Mouse (Mus musculus) G1E (cell line): ENCODE data around the gene Iqschfp. TPM values are rescaled to one million over a fixed set of nuclear protein-coding genes. Genes with fewer than 3 reads are reported as not detected.

Experiments
- ATAC-seq: 2 replicates; pipeline ENCODE4 v1.8.0; 2016; ENCODE audit warnings: mild to moderate bottlenecking; ENCODE audit not compliant: insufficient number of reproducible peaks, poor library complexity, low FRiP score, severe bottlenecking; ENCODE audit errors: extremely low read depth
- DNase-seq: peaks from one replicate; pipeline ENCODE4 v3.0.0; 2012; ENCODE audit warnings: low spot score
- H3K27me3 ChIP-seq: 2 replicates; pipeline ENCODE4 v1.6.1; 2012; ENCODE audit warnings: mild to moderate bottlenecking, low read length, inconsistent platforms; ENCODE audit not compliant: insufficient read depth
- H3K36me3 ChIP-seq: replicated peaks from 2 replicates; pipeline ENCODE3; 2012; ENCODE audit warnings: mild to moderate bottlenecking, inconsistent platforms
- H3K4me1 ChIP-seq: 2 replicates; pipeline ENCODE4 v1.6.1; 2012; ENCODE audit warnings: low read depth, low read length, inconsistent platforms, mixed read lengths; ENCODE audit not compliant: insufficient read depth
- H3K4me3 ChIP-seq: 2 replicates; pipeline ENCODE4 v1.5.1; 2012; ENCODE audit warnings: low read depth, mild to moderate bottlenecking, inconsistent platforms, low read length, moderate library complexity, mixed read lengths
- H3K9me3 ChIP-seq: replicated peaks from 2 replicates; pipeline ENCODE4 v1.6.1; 2012; ENCODE audit warnings: inconsistent platforms
- CTCF ChIP-seq: IDR thresholded peaks from 2 replicates; pipeline ENCODE4 v1.5.1; 2012; ENCODE audit warnings: low read depth, low read length, inconsistent platforms, mixed read lengths
- GATA1 ChIP-seq: IDR thresholded peaks from 2 replicates; pipeline ENCODE4 v1.6.1; 2012; ENCODE audit warnings: borderline replicate concordance, low read length, inconsistent platforms, mixed read lengths
- GATA2 ChIP-seq: IDR thresholded peaks from 2 replicates; pipeline ENCODE4 v1.6.1; 2012; ENCODE audit warnings: low read depth, low read length, inconsistent platforms, borderline replicate concordance
- POLR2AphosphoS5 ChIP-seq: IDR thresholded peaks from 2 replicates; pipeline ENCODE4 v1.6.1; 2012; ENCODE audit warnings: low read depth, low read length, inconsistent platforms; ENCODE audit not compliant: insufficient replicate concordance
- TAL1 ChIP-seq: conservative IDR thresholded peaks from 2 replicates; pipeline ENCODE4 v1.6.1; 2012; ENCODE audit warnings: low read depth, low read length, inconsistent platforms, mixed read lengths
- polyA plus RNA-seq: library from polyadenylated mRNA; stranded (reverse); fragments of >175 nt; gene quantifications from 2 replicates; pipeline ENCODE4 v1.2.3, GENCODE M21; 2012
- total RNA-seq, 2 experiments: library from RNA; stranded (forward) in 1 of 2; stranded (reverse) in 1 of 2; fragments of 200-1000 nt in 1 of 2; fragments of >200 nt in 1 of 2; fragmentation: Nextera tagmentation in 1 of 2; gene quantifications; 2 replicates each; pipeline ENCODE4 v1.2.3; 2014 to 2017

The Iqschfp gene
- total and polyA plus RNA-seq, 3 experiments = not detected

- H3K4me1 ChIP-seq = no peaks in the 10 kb centered on the region
- no peaks in the 10 kb centered on the region for H3K27me3 ChIP-seq
- peaks cover 49% of the 10 kb centered on the region for H3K9me3 ChIP-seq
- ATAC-seq (no peak), DNase-seq (no peak)
- H3K4me3 ChIP-seq = no peak overlapping the region
- H3K36me3 ChIP-seq = no peaks in the 10 kb centered on the region
- TF ChIP-seq POLR2AphosphoS5 (no peak), TAL1 (no peak), CTCF (no peak), GATA2 (no peak), GATA1 (no peak)
Measured at GRCm38 (mm10) chr3:68558744-68559143, 666.7 kb downstream of the Iqschfp start.

DNA sequence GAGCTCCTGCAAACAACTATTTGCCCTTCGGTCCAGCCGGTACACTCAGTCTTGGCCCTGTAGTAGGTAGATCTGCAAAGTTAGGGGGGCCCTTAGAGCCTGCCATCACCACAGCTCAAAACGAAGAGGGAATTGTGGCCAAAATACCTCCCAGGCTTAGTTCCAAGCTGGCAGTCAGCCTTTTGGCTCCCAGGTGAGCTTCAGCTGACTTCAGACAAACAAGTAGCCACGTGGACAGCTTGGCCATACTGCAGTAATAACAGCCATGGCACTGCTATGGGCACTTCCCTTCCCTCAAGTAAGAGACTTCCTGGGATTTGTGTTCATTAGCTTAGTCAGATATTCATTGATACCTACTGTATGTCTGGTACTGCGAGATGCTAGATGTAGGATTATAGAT lies 668.0 kb downstream of the Iqschfp start:
- Histone ChIP-seq H3K4me3 (no peak overlapping the region), H3K36me3 (no peaks in the 10 kb centered on the region), H3K9me3 (peaks cover 47% of the 10 kb centered on the region), H3K27me3 (no peaks in the 10 kb centered on the region), H3K4me1 (no peaks in the 10 kb centered on the region)
- TF ChIP-seq TAL1 (no peak), GATA1 (no peak)
- DNase-seq (no peak), ATAC-seq (no peak)

DNA sequence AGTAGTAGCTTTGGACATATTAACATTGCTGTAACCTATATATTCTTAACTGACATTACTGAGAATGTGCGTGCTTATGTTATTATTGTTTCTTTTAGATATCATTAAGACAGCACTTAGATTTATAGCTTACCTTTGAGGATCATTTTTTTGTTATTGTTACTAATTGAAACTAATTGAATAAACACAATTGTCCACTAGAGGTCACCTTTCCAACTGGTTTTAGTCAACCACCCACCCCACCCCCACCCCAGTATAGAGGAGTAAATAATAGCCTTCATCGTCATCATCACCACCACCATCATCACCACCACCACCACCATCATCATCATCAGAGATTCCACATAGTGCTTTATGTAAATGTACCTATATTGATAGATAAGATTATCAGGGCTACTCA lies 670.8 kb downstream of the Iqschfp start:
- H3K4me3 ChIP-seq = no peak overlapping the region
- no peaks in the 10 kb centered on the region for H3K36me3 ChIP-seq
- no peaks in the 10 kb centered on the region for H3K4me1 ChIP-seq
- no peak for DNase-seq
- H3K9me3 ChIP-seq = peaks cover 38% of the 10 kb centered on the region
- no peak for ATAC-seq
- no peak for TF ChIP-seq POLR2AphosphoS5
- TF ChIP-seq GATA1 = no peak
- TF ChIP-seq GATA2 = no peak
- TF ChIP-seq TAL1 = no peak
- TF ChIP-seq CTCF = no peak
- no peaks in the 10 kb centered on the region for H3K27me3 ChIP-seq

DNA sequence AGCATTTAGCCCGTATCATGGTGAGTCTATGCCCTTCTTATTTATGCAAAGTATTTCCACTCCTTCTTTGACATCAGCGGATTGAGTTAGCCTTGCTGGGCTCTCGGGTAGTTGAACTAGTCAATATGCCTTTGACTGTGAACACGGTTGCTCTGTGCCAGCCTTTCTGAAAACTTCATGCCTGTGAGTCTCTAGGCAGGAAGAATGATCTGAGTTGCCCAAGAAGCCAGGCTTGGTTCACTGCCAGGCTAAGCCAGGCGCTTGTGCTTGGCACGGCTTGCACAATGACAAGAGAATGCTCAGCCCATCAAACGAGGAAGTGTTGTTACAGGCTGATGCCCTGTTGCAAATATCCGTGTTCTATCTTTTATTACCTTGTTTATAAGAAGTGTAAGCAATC lies 671.9 kb downstream of the Iqschfp start:
- DNase-seq = no peak
- ATAC-seq = no peak
- H3K36me3 ChIP-seq = no peaks in the 10 kb centered on the region

GRCm38 (mm10) chr3:68564978-68565674 lies 673.1 kb downstream of the Iqschfp start:
- Histone ChIP-seq H3K4me1 (no peaks in the 10 kb centered on the region), H3K27me3 (no peaks in the 10 kb centered on the region), H3K4me3 (no peak overlapping the region), H3K9me3 (peaks cover 36% of the 10 kb centered on the region), H3K36me3 (no peaks in the 10 kb centered on the region)
- DNase-seq (no peak), ATAC-seq (no peak)
- TF ChIP-seq GATA2 = no peak
- TF ChIP-seq POLR2AphosphoS5 = no peak
- TF ChIP-seq GATA1 = no peak
- TF ChIP-seq TAL1 = no peak
- TF ChIP-seq CTCF = no peak

More for the DNA sequence above, 671.9 kb downstream of the Iqschfp start:
- Histone ChIP-seq H3K27me3 (no peaks in the 10 kb centered on the region), H3K4me1 (no peaks in the 10 kb centered on the region), H3K9me3 (peaks cover 39% of the 10 kb centered on the region), H3K4me3 (no peak overlapping the region)
- TF ChIP-seq TAL1 (no peak), GATA2 (no peak), GATA1 (no peak), CTCF (no peak), POLR2AphosphoS5 (no peak)

- peaks cover 34% of the 10 kb centered on the region for H3K9me3 ChIP-seq
- H3K36me3 ChIP-seq = no peaks in the 10 kb centered on the region
- no peak overlapping the region for H3K4me3 ChIP-seq
- ATAC-seq = no peak
- H3K27me3 ChIP-seq = no peaks in the 10 kb centered on the region
- H3K4me1 ChIP-seq = no peaks in the 10 kb centered on the region
- TF ChIP-seq POLR2AphosphoS5 = no peak
- TF ChIP-seq CTCF = no peak
- no peak for TF ChIP-seq TAL1
- no peak for TF ChIP-seq GATA1
- TF ChIP-seq GATA2 = no peak
- no peak for DNase-seq
Measured at GRCm38 (mm10) chr3:68565675-68566055, 673.6 kb downstream of the Iqschfp start.

- no peak for TF ChIP-seq GATA2
- no peak for TF ChIP-seq GATA1
- TF ChIP-seq TAL1 = no peak
- no peak for TF ChIP-seq POLR2AphosphoS5
- TF ChIP-seq CTCF = no peak
- peaks cover 2% of the 10 kb centered on the region; the same call in 1 of the 2 replicates for H3K27me3 ChIP-seq
- no peaks in the 10 kb centered on the region for H3K36me3 ChIP-seq
- H3K4me3 ChIP-seq = no peak overlapping the region
- DNase-seq (no peak), ATAC-seq (no peak)
- H3K9me3 ChIP-seq = peaks cover 36% of the 10 kb centered on the region
- no peaks in the 10 kb centered on the region for H3K4me1 ChIP-seq
Measured at GRCm38 (mm10) chr3:68567581-68567980, 675.5 kb downstream of the Iqschfp start.
